Mouse (Mus musculus): Measurements from ENCODE around the gene Pde4d. TPM values are rescaled to one million over a fixed set of nuclear protein-coding genes. Genes with fewer than 3 reads are reported as not detected.

Gene Pde4d
- polyA plus RNA-seq, 1 experiment from 2014 or later = 13.0 TPM

DNA sequence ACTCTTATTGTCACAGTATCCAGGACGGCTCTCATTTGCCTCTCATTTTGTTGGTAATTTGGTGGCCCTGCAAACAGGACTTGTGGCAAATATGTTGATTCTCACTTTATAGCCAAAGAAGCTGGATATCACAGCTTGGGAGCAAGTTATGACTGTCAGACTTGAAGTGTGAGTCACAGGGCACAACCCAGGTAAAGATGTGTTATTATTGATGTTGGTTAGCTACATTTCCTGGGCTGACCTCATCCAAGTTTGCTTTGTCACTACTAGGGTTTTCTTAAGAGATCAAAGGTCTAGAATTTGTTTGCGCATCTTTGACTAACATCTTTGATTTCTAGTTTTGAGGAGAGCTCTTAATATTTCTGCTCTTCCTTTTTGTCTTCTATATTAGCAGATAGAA lies 1393.2 kb downstream of the Pde4d start:
- H3K27ac ChIP-seq (replicated peaks) = no peak overlapping the region
- no peak for DNase-seq (ENCODE audit: low spot score)
- no peak for ATAC-seq (ENCODE audit: low FRiP score, low TSS enrichment)
- TF ChIP-seq CTCF (IDR thresholded peaks at IDR 0.05; ENCODE audit: low read depth) (no peak), EP300 (optimal IDR thresholded peaks at IDR 0.05) (no peak)
- no peak overlapping the region for H3K4me3 ChIP-seq (ENCODE audit: low read depth, low read length)
- H3K36me3 ChIP-seq (ENCODE audit: control insufficient read depth, insufficient read depth, low read length) = no peaks in the 10 kb centered on the region
- no peaks in the 10 kb centered on the region for H3K9me3 ChIP-seq (ENCODE audit: control insufficient read depth, low read length)
- H3K4me1 ChIP-seq (replicated peaks; ENCODE audit: control insufficient read depth, insufficient read depth) = no peaks in the 10 kb centered on the region
- WGBS = 96% methylated on average over 2 of the region's 2 CpGs
- H3K4me2 ChIP-seq (replicated peaks; ENCODE audit: low read depth) = no peak overlapping the region
- H3K27me3 ChIP-seq (ENCODE audit: control insufficient read depth, insufficient read depth, low read length) = no peaks in the 10 kb centered on the region
- no peak overlapping the region for H3K9ac ChIP-seq (ENCODE audit: low read length)

DNA sequence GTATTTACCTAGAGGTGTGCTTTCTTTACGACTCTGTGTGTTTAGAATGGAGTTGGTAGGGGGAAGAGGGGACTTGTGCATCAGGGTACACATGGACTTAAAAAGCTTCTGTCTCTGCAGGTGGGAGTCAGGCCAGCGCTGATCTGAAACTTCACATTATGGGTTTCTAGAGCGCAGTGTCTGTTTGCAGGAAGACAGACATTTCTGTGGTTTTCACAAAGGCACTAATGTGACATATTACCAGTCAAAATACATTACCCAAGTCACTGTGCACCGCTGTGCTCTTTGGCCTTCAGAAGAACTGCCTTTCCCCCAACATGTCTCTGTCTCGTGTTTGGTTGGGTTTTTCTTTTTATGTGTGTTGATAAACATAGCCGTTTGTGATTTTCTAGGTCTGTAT lies 1395.1 kb downstream of the Pde4d start:
- Histone ChIP-seq H3K9me3 (ENCODE audit: control insufficient read depth, low read length) (no peaks in the 10 kb centered on the region), H3K27ac (replicated peaks) (no peak overlapping the region), H3K27me3 (ENCODE audit: control insufficient read depth, insufficient read depth, low read length) (no peaks in the 10 kb centered on the region), H3K4me1 (replicated peaks; ENCODE audit: control insufficient read depth, insufficient read depth) (no peaks in the 10 kb centered on the region), H3K9ac (ENCODE audit: low read length) (no peak overlapping the region), H3K4me3 (ENCODE audit: low read depth, low read length) (no peak overlapping the region), H3K4me2 (replicated peaks; ENCODE audit: low read depth) (no peak overlapping the region), H3K36me3 (ENCODE audit: control insufficient read depth, insufficient read depth, low read length) (no peaks in the 10 kb centered on the region)
- ATAC-seq (ENCODE audit: low FRiP score, low TSS enrichment) (no peak), DNase-seq (ENCODE audit: low spot score) (no peak)
- TF ChIP-seq CTCF (IDR thresholded peaks at IDR 0.05; ENCODE audit: low read depth) = no peak
- 82% methylated on average over 6 of the region's 6 CpGs for WGBS

DNA sequence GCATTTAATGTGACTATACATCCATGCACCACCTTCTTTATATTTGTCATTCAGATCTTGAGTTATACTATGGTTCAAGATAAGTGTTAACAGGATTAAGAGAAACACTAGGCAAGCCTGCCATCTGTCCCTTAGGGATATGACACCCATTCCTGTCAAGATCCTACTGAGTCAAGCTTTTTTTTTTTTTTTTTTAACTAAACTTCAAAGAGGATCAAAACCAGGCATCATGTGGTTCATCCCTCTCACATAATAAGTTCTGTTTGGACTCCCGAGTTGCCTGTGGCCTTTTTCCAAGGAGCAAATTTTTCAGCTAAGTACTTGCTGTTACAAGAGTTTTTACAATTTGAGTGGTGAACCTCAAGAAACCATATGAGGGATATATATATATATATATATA lies 1414.1 kb downstream of the Pde4d start:
- Histone ChIP-seq H3K4me2 (replicated peaks; ENCODE audit: low read depth) (no peak overlapping the region), H3K36me3 (ENCODE audit: control insufficient read depth, insufficient read depth, low read length) (no peaks in the 10 kb centered on the region), H3K9ac (ENCODE audit: low read length) (no peak overlapping the region), H3K4me3 (ENCODE audit: low read depth, low read length) (no peak overlapping the region), H3K27ac (replicated peaks) (no peak overlapping the region), H3K9me3 (ENCODE audit: control insufficient read depth, low read length) (no peaks in the 10 kb centered on the region), H3K27me3 (ENCODE audit: control insufficient read depth, insufficient read depth, low read length) (no peaks in the 10 kb centered on the region), H3K4me1 (replicated peaks; ENCODE audit: control insufficient read depth, insufficient read depth) (no peaks in the 10 kb centered on the region)
- TF ChIP-seq EP300 (optimal IDR thresholded peaks at IDR 0.05) = no peak
- TF ChIP-seq CTCF (IDR thresholded peaks at IDR 0.05; ENCODE audit: low read depth) = no peak
- 43% methylated on average over 1 of the region's 1 CpGs for WGBS
- ATAC-seq (ENCODE audit: low FRiP score, low TSS enrichment) (no peak), DNase-seq (ENCODE audit: low spot score) (no peak)

DNA sequence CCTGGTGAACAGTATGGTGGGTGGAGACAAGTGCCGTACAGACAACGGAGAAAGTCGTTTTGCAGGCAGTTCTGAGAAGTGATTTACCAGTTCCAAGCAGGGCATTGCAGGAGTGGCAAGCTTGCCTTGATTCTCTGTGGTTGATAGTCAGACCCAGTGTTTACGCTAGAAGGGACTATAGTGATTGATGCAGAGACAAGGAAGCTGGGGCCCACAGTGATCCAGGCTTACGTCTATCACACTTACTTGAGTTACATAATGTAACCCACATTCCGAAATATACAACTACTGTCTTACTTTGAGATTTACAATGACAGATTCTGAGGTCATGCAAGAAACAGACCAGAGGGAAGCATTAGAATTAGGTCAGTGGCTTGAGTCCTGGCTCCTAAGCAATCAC lies 1414.6 kb downstream of the Pde4d start:
- Histone ChIP-seq H3K27ac (replicated peaks) (no peak overlapping the region), H3K9ac (ENCODE audit: low read length) (no peak overlapping the region), H3K27me3 (ENCODE audit: control insufficient read depth, insufficient read depth, low read length) (no peaks in the 10 kb centered on the region), H3K9me3 (ENCODE audit: control insufficient read depth, low read length) (no peaks in the 10 kb centered on the region), H3K4me2 (replicated peaks; ENCODE audit: low read depth) (no peak overlapping the region), H3K36me3 (ENCODE audit: control insufficient read depth, insufficient read depth, low read length) (no peaks in the 10 kb centered on the region), H3K4me3 (ENCODE audit: low read depth, low read length) (no peak overlapping the region), H3K4me1 (replicated peaks; ENCODE audit: control insufficient read depth, insufficient read depth) (no peaks in the 10 kb centered on the region)
- no peak for TF ChIP-seq CTCF (IDR thresholded peaks at IDR 0.05; ENCODE audit: low read depth)
- 67% methylated on average over 6 of the region's 6 CpGs for WGBS
- ATAC-seq (ENCODE audit: low FRiP score, low TSS enrichment) (no peak), DNase-seq (ENCODE audit: low spot score) (no peak)

DNA sequence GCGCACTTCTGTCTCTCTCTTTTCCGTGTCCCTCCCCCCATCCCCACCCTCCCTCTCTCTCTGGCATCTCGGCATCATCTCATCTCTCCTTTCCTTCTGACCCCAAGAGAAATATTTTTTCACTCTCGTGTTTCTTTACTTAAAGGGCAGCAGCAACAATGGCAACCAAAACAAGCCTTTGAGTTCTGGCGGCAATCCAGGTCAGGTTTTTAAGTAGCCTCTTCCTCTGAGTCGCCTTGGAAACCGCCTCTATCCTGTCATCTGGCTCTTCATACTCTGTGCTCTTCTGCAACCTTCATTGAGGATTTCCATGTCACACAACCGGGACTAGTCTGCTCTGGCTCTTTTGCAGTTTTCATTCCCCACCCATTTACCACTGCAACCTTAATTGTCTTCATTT lies 1430.6 kb downstream of the Pde4d start:
- ATAC-seq (ENCODE audit: low FRiP score, low TSS enrichment) (no peak), DNase-seq (ENCODE audit: low spot score) (no peak)
- Histone ChIP-seq H3K9ac (ENCODE audit: low read length) (no peak overlapping the region), H3K9me3 (ENCODE audit: control insufficient read depth, low read length) (no peaks in the 10 kb centered on the region), H3K4me2 (replicated peaks; ENCODE audit: low read depth) (no peak overlapping the region), H3K4me3 (ENCODE audit: low read depth, low read length) (no peak overlapping the region), H3K27ac (replicated peaks) (no peak overlapping the region), H3K36me3 (ENCODE audit: control insufficient read depth, insufficient read depth, low read length) (no peaks in the 10 kb centered on the region), H3K27me3 (ENCODE audit: control insufficient read depth, insufficient read depth, low read length) (no peaks in the 10 kb centered on the region), H3K4me1 (replicated peaks; ENCODE audit: control insufficient read depth, insufficient read depth) (no peaks in the 10 kb centered on the region)
- 47% methylated on average over 8 of the region's 8 CpGs for WGBS
- TF ChIP-seq CTCF (IDR thresholded peaks at IDR 0.05; ENCODE audit: low read depth) = no peak
- TF ChIP-seq EP300 (optimal IDR thresholded peaks at IDR 0.05) = no peak

DNA sequence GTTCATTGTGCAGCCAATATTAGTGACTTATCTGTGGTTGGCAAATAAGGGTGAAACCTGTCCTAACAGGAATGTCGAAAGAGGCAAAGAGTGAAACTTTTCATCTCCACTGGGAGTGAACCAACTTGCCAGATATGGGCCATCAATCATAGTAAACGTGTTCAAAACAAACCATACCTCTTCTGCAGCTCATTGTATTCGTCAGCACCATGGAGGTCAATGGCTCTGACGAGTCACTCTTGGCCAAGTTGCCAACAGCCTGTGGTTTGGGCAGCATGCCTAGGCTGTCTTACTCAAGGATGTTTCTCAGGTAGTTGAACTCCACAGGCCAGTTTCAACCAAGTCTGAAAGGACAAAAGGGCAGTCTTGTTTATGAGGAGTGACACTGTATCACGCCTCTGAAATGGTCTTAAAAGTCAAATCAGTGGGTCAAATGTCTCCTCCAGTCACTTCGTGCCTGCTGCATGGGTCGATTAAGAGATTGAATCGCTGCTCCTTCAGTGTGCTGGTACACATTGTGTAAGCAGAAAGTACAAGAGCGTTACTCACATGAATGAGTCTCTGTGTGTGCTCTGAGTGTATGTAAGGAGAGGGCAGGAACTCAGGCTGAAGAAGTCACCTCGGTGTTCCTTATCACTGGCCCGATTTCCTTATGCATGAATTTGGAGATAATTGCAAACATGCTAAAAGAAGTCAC lies 1431.6 kb downstream of the Pde4d start:
- H3K27ac ChIP-seq (replicated peaks) = no peak overlapping the region
- TF ChIP-seq CTCF (IDR thresholded peaks at IDR 0.05; ENCODE audit: low read depth) (no peak), EP300 (optimal IDR thresholded peaks at IDR 0.05) (peak; percentile 65)
- H3K4me2 ChIP-seq (replicated peaks; ENCODE audit: low read depth) = no peak overlapping the region
- no peaks in the 10 kb centered on the region for H3K27me3 ChIP-seq (ENCODE audit: control insufficient read depth, insufficient read depth, low read length)
- H3K9me3 ChIP-seq (ENCODE audit: control insufficient read depth, low read length) = no peaks in the 10 kb centered on the region
- no peaks in the 10 kb centered on the region for H3K36me3 ChIP-seq (ENCODE audit: control insufficient read depth, insufficient read depth, low read length)
- ATAC-seq (ENCODE audit: low FRiP score, low TSS enrichment) = peak; percentile 94
- no peaks in the 10 kb centered on the region for H3K4me1 ChIP-seq (replicated peaks; ENCODE audit: control insufficient read depth, insufficient read depth)
- H3K9ac ChIP-seq (ENCODE audit: low read length) = no peak overlapping the region
- no peak overlapping the region for H3K4me3 ChIP-seq (ENCODE audit: low read depth, low read length)
- peak; percentile 79 for DNase-seq (ENCODE audit: low spot score)
- WGBS = 48% methylated on average over 11 of the region's 11 CpGs

Data from stomach, postnatal 0 days (tissue).